Mouse (Mus musculus) liver, postnatal 0 days (tissue): ENCODE measurements at regions not wholly inside any gene's neighbourhood (a gene's known extent, or its start where the extent isn't known, plus 50 kb on each side); places are given as distances from the start of the nearest gene placed in this dataset.

Experiments used
- CTCF ChIP-seq: sonication (generic); IDR thresholded peaks from 2 replicates; pipeline ENCODE4 v1.5.1; 2016; ENCODE audit warnings: antibody characterized with exemption, low read depth
- EP300 ChIP-seq: IDR thresholded peaks from 2 replicates; pipeline ENCODE4 v1.6.1; 2016; ENCODE audit warnings: antibody characterized with exemption, low read depth, mild to moderate bottlenecking

DNA sequence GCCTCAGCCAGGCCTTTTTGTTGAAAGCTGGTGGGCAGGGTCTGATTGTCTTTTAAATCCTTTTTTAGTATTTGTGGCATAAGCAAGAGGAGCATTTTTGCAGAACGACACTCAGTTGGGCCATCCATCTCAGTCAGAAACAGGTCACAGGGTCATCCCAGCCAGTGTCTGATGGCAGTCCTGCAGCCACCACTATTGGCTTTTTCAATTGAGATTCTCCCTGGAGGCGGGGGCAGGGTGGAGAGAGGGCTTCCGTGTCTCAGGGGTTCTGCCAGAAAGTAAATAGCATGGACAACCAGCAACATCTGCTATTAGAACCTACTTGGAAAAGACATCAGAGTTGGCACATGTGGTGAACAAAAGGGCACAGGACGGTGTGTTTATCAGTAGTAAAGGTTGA is 293.8 kb upstream of the Npvf start:
- TF ChIP-seq CTCF (no peak), EP300 (no peak)
